Mouse (Mus musculus): ENCODE results near the gene Ppp2r1b.
"Not testable (repeated sequence)": the region's sequence is repeated elsewhere in the genome, so short reads cannot be mapped to it uniquely, and the experiment has no call there.

- not testable (repeated sequence) for TF ChIP-seq CTCF (IDR thresholded peaks at IDR 0.05; ENCODE audit: borderline replicate concordance, control insufficient read depth, extremely low read depth, insufficient read depth, low read length, poor library complexity); POLR2A (IDR thresholded peaks at IDR 0.05; ENCODE audit: control insufficient read depth, extremely low read depth, insufficient read depth, low read length, poor library complexity)
Measured at GRCm38 (mm10) chr9:50832582-50832981, 12.5 kb upstream of the Ppp2r1b start.

All from thymus, adult 2 months (tissue).